Mouse (Mus musculus) large intestine, adult 2 months (tissue): ENCODE measurements around the gene Gltp. TPM values are rescaled to one million over a fixed set of nuclear protein-coding genes. Genes with fewer than 3 reads are reported as not detected.

Source experiments
- DNase-seq: peaks from one replicate; pipeline ENCODE4 v3.0.0-alpha.2; 2012; ENCODE audit warnings: low read depth, low spot score
- WGBS: fragments of 180-500 bp; shearing (Covaris S2); methylation state at CpG from one replicate; pipeline ENCODE4 v1.1.7; 2018; 5-methylcytosine and 5-hydroxymethylcytosine counted together
- polyA plus RNA-seq: library from polyadenylated mRNA; depleted of rRNA; stranded (reverse); fragments of >200 nt; gene quantifications from 2 replicates; pipeline ENCODE4 v1.2.3, GENCODE M21; 2012

The Gltp gene
- polyA plus RNA-seq, 1 experiment = 169 TPM

DNA sequence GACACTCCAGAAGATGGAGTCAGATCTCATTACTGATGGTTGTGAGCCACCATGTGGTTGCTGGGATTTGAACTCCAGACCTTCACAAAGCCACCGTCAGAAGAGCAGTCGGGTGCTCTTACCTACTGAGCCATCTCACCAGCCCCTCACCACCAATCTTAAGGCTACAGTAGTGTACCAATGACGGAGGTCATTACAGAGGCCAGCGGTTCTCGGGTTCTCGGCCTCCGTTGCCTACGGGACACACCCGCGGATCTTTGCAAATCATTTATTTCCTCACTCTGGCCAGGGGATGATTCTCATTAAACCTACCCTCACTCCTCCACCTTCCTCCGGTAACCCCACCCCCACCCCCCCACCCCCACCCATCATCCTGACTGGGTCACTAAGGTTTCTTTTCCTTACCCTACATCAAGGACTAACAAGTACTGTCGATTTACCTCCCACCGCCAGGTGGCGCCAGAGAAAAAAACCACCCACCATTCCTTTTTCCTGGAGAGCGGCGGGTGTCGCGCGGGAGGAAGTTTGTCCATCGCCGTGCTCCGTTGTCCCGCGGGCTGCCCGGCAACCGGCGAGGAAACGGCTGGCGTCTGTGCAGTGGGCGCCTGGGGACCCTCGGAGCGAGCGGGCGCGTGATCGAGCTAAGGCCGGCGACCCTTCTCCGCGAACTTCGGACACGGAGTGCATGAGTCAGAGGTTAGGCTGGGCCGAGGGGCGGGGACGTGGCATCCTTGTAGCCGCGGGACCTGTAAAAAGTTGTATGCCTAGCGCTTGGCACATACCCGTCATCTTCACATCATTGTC, 16.7 kb upstream of the Gltp start, which contains the start of gene Tchp:
Gene Tchp, plus strand, starts transcription at position 496 of the 804 bp plus-strand sequence.
- peak; percentile 83 for DNase-seq
- 4% methylated on average over 49 of the region's 49 CpGs for WGBS

DNA sequence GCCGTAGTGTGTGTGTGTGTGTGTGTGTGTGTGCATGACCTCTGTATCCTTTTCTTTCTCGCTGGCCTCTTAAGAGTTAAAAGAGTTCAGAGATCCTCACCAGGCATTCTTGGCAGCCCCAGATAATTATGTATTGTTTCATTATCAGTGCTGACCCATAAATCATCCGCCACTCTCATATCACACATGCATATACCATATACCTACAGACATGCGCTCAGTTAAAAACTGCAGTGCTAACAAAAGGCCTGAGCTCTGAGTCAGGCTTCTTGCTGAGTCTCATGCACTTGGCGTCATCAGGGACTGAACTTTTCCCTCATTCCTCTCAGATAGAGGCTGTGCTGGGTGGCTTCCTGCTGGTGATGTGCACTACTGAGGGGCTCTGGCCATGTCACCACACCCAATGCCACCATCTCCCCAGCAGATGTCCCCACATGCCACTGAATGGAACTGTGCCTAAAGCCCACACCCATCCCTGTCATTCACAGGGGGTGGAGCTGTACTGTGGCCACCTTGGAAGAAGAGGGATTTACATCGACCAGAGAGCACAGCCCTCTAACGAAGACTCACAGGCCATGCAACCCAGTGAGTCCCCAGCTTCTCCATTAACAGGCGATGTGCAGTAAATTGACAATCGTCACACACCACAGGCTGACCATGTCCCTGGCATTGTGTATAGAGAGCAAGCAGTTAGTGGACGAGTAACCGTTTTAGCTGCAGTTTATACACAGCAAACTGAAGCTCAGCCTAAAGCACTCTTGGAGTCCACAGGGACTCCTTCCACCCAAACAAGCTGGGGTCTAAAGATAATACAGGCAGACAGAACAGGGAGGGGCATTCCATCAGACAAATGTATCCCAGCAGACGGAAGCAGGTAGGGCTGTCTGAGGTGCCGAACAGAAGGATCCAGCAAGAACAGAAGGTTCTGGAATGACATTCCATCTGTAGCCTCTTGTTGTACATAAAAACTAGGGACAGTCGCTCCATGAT, 11.9 kb upstream of the Gltp start:
- WGBS = 47% methylated on average over 14 of the region's 14 CpGs

DNA sequence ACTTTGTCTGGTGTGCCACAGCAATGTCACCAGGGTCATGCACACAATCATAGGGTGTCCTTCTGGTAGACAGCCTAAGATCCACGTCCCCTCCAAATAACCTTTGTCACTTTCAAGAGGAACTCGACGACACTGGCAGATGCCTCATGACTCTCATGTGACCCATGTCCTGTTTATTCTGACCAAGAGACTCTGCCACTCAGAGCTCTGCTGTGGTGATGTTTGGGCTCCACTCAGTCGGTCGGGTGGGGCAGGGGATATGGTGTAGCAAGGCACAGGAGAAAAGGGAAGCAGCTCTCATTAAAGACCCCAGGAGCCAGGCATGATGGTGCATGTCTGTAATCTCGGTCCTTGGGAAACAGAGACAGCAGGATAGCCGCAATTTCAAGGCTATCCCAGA, 8.2 kb upstream of the Gltp start:
- 24% methylated on average over 7 of the region's 7 CpGs for WGBS
- no peak for DNase-seq

More for the DNA sequence above, 11.9 kb upstream of the Gltp start:
- no peak for DNase-seq

DNA sequence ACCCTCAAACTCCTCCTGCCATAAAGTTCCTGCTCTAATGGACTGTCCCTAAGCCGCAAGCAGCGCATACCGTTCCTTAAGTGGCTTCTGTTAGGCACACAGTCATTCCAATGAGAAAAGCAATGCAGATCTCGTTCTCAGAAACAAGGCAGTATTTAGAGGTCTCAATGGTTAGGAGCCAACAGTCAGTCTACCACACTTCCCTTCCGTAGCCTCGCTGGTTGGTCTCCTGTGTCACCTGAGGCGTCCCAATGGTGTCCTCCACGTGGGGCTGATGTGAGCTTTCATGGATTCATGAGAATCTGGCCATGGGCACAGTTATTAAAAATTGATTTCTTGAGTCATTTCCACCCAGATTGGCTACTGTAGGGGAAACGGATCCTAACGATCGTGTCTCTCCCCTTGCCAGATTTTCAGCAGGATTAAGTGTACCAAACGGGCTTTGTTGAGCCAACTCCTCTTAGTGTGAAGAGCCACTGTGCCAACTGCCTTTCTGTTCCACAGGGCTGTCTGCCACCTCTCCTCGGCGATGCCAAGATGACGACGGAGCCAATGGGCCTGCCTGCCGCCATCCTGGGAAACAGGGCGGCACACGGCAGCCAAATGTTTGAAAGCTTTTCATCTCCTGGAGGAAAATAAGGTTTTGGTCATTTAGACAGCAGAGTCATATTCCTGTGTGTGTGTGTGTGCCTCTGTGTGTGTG, 7.4 kb upstream of the Gltp start:
- 82% methylated on average over 19 of the region's 19 CpGs for WGBS
- DNase-seq = no peak

DNA sequence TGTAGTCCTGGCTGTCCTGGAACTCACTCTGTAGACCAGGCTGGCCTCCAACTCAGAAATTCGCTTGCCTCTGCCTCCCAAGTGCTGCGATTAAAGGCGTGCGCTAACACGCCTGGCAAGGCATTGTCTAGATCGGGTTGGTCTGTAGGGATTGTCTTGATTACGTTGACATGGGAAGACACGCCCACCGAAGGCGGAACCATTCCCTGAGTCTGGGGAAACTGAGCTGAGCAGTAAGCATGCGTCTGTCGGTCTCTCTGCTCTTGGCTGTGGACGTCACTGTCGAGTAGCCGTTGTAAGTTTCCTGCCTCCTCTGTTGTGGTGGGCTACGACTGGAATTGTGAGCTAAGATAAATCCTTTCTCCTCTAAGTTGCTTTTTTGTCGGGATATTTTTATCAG, 6.2 kb upstream of the Gltp start:
- DNase-seq = no peak
- 77% methylated on average over 17 of the region's 17 CpGs for whole genome bisulfite sequencing

DNA sequence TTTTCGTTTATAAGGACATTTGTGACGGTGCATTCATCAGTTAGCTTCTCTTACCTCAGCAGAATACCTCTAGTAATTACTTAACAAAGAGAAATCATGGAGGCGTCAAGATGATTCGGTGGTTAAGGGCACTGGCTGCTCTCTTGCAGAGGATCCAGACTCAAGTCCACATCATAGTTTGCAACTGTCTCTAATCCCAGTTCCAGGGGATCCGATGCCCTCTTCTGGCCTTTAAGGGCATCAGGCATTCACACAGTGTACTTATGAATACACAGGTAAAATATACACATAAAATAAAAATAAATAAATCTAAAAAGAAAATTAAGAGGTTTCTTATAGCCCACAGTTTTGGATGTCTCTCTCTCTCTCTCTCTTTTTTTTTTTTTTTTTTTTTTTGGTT, 5.0 kb upstream of the Gltp start:
- no peak for DNase-seq
- 63% methylated on average over 5 of the region's 5 CpGs for WGBS

DNA sequence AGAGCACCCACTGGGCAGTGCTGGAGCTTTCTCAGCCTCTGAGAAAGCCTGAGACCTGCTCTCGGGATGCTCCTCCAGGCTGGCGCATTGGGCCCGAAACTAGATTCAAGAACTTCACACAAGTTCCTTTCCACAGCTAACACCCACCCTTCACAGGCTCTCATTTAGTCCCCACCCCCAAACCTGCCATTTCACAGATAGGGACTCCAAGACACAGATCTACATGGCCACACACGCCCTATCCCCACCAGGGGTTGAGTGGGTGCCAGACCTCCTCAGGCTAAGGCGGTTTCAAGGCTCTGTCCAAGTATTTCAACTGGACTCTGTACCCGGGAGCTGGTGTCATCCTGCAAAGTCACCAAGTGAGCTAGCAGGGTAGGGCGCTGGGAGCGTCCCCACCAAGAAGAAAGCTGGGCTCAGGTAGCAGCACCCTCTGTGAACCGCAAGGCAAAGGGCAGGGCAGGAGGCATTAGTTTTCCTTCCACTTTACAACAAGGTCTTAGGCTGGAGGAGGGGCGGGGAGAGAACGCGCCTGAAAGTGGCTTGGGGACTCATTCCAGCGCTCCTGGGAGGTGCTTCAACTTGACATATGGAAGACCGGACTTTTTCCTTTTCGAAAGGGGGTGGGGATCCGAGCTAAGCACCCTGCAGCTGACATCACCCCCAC, 951 bp downstream of the Gltp start:
- WGBS = 12% methylated on average over 16 of the region's 16 CpGs

DNA sequence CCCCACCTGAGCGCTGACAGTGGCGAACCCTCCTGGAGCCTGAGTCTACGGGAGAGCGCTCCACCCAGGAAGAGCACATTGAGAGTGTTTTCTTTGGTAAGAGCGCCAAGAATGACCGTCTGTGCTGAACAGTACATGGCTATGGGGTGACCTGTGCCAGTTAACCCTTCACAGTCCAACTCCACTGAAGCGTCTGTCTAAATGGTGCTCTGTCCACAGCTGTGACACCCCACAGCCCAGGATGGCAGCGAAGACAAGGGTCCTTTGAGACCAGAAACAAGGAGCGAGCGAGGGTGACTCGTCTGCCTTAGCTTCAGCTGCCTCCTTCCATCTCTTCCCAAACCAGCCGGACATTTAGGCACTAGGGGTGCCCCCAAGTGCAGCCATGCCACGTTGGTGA, 2.1 kb downstream of the Gltp start:
- WGBS = 83% methylated on average over 13 of the region's 13 CpGs
- no peak for DNase-seq

More for the DNA sequence above, 951 bp downstream of the Gltp start:
- no peak for DNase-seq

DNA sequence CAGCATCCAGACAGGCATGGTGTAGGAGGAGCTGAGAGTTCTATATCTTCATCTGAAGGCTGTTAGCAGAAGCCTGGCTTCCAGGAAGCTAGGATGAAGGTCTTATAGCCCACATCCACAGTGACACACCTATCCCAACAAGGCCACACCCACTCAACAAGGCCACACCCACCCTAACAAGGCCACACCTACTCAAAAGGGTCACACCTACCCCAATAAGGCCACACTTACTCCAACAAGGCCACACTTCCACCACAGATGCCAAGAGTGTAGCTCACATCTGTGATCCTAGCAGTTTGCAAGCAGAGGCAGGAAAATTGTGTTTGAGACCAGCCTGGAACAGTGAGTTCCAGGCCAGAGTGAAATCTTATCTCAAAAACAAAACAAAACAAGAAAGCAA, 2.9 kb downstream of the Gltp start:
- DNase-seq = no peak

DNA sequence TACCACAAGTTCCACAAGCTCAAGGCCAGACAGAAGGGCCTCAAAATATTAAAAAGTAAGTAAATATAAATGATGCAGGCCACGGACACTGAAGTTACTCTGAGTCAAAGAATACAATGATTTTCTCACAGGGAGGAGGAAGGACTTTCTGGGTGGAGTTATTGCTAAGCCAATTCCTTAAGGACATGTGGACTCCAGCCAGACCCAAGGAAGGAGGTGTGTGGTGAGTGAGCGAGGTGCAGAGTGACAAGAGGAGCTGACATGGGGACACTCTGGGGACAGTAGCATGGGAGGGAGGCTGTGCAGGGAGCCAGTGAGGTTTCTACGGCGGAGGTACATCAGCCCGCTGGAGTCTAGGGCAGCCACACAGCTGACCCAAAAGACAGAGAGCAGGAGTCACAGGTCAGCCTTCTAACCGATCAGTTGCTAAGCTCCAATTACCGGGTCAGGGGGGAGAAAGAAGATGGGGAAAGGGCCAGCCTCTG, 4.0 kb downstream of the Gltp start:
- no peak for DNase-seq
- WGBS = 45% methylated on average over 7 of the region's 7 CpGs

DNA sequence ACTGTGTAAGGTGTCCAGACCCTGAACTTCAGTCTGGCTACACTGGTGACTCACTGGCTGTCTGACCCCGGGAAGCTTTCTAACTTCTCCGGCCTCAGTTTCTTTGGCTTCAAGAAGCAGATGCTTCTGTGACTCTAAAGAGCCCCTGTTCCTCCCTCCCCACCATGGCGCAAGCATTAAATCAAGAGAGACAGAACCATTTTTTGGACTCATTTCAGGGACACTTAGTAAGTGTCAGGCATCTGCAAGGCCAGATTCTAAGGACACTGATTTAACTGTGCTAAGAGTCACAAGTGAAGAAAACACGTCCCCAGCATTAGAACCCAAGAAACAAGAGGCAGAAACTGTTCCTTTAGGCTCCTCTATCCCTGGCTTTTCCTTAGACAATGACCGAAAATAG, 4.8 kb downstream of the Gltp start:
- WGBS = 90% methylated on average over 5 of the region's 5 CpGs
- DNase-seq = no peak

DNA sequence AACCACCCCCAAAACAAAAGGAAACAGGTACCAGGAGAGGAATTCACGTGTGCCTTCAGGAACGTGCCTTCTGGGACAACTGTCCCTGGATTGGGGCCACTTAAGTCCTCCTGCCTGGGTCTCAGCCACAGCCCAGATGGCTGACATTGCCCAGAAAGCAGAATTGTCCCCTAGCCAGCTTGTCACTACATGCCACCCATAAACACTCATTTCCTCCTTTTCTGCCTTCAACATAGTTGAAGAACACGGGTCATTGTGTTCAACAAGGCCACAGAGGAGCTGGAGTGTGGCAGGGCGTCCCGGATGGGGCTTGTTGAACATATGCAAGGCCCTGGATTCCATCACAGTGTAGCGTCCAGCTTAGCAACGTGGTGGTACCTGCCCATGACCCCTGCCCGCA, 9.1 kb downstream of the Gltp start:
- 62% methylated on average over 8 of the region's 8 CpGs for WGBS
- DNase-seq = no peak

DNA sequence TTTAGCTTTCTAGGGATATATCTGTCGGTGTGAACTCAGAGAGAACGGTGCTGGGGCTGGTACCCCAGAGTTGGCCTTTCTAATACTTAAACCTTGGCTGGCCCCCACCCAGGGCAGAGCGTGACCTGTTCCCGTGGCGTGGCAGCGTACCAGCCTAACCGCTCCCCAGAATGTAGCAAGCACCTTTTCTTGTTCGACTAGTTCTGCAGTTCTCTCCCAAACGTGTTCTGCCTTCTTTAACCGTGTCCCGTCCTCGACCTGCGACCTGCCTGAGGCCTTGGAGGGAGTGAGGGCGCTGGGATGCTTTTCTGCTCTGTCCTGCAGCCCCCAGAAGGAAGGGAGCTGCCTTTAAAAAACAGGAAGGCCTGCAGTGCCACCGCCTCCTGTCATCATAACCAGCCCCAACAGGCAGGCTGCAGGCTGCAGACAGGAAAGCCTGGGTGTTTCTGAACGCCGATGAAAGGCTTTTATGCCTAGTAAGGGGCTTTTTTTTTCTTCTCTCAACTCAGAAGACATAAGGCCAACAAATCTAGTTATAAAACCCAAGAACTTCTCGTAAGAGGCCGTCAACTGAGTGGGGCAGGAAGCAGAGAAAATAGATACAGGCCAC, 10.0 kb downstream of the Gltp start:
- WGBS = 55% methylated on average over 19 of the region's 19 CpGs
- no peak for DNase-seq

DNA sequence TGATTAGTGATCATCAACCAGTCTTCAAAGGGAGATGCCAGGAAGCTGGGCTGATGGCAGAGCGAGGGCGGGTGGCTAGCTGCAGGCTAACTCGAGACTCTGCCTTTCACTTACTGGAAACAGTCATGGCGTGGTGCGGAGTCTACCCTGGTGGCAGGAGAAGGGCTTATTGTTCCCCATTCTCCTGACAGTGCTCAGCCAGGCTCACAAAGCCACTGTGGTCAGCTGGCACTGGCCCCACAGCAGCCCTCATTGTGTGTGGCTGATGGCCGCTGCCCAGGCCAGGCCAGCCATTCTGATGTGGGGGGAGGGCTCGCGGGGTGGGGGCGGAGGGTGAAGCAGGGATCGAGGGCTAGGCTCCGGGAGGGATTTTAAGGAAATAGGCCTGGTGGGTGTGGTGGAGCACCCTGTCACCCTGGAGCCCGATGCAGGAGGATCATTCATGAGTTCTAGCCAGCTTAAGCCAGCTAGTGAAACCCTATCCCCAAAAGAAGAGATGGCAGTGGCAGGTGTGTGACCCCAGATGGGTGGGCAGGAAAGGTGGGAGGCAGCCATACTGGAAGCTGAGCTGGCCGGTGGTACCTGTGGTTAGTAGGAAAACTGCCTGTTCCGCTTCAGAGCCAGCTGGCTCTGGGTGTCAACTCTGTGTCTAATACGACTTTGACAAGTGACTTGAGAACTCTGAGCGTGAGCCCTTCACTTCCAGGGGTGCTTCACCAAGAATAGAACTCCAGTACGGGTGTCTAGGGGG, 10.8 kb downstream of the Gltp start:
- WGBS = 79% methylated on average over 17 of the region's 17 CpGs
- no peak for DNase-seq

DNA sequence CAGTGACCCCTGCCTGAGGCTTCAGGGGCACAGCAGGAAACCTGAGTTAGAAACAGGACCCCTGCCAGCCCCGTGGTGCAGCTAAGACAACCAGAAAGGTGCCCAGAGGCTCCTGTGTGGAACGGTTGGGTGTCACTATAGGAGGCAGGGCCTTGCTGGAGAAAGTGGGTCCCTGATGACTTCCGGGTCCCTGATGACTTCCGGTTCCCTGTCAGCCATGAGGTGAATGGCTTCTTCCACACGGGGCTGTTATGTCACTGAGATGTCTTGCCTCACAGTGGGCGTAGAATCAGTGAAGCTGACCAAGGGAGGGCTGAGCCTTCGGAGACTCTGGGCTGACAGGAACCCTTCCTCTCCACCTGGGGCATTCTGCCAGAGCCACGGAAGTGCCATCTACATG, 16.2 kb downstream of the Gltp start:
- DNase-seq = no peak
- WGBS = 84% methylated on average over 8 of the region's 8 CpGs

DNA sequence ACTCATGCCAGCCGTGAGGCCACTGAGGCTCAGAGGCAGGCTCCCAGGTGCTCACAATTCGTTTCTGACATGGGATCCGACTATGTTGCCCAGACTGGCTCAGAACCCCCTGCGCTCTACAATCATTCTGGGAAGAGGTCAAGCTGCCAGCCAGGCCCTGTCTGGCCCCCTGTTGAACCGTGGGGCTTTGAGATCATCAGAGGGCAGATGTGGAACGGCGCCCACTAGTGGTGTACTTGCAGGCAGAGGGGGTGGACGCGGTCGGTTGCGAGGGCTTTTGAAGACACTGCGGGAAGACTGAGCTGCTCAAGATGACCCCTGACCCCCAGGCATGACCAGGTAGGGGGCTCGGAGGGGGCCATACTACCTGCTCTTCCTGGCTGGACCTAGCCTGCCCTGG, 17.7 kb downstream of the Gltp start:
- 90% methylated on average over 13 of the region's 13 CpGs for WGBS
- DNase-seq = no peak

DNA sequence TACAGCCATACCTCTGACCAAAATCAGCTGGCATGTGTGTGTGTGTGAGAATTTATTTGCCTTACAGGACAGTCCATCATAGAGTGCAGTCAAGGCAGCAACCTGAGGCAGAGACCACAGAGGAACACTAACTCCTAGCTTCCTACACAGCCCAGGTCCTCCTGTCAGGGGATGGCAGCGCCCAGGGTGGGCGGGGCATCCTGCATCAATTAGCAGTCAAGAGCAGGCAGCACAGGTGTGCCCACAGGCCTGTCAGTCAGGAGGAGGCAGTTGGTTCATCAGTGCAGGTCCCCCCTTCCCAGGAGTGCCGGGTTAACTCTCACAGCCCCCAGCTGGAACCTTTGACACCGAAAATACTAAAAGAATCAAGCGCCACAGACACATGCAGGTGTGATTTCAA, 21.8 kb downstream of the Gltp start:
- 92% methylated on average over 5 of the region's 5 CpGs for WGBS
- DNase-seq = no peak

DNA sequence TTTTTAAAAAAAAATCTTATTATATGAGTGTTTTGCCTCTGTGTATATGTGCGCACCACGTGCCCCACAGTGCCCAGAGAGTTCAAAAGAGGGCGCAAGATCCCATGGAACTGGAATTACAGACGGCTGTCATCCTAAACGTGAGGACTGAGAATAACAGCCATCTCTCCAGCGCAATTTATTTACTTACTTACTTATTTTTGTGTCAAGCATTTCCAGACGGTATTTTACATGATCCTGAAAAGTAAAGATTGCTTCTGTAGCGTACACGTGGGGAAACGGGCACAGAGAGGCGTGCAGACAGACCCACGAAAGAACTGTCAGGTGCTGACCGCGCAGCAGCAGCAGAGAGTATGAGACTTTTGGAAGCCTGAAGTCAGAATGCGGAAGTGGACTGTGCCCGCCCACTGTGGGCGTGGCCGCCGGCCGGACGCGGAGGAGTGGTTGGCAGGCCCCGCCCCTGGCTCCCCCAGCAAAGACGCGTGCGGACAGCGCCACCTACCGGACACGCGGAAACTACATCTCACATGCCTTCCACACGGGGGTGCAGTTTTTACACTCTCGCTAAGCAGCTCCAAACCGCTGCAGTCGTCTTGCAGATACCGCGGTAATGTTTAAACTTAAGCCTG, 23.4 kb downstream of the Gltp start:
- 1% methylated on average over 36 of the region's 36 CpGs for WGBS
- DNase-seq = peak; percentile 85
